Mouse (Mus musculus): Measurements from ENCODE around the gene Krcc1.

GRCm38 (mm10) chr6:71259166-71259565 is 12.3 kb upstream of the Krcc1 start:
- TF ChIP-seq CTCF (conservative IDR thresholded peaks at IDR 0.05; ENCODE audit: low read length): no peak
- no peak for TF ChIP-seq NANOG (IDR thresholded peaks at IDR 0.05; ENCODE audit: borderline replicate concordance, low read length)
- TF ChIP-seq POU5F1 (IDR thresholded peaks at IDR 0.05; ENCODE audit: borderline replicate concordance, low read length): no peak

Data from E14TG2a.4 (cell line).